Mouse (Mus musculus): Measurements from ENCODE around the gene Tmem222. TPM values are rescaled to one million over a fixed set of nuclear protein-coding genes. Genes with fewer than 3 reads are reported as not detected.

Gene Tmem222
- polyA plus RNA-seq, 1 experiment, result 70.6 TPM

- TF ChIP-seq CTCF (conservative IDR thresholded peaks at IDR 0.05; ENCODE audit: insufficient read depth, insufficient read length, low read depth, low read length), result no peak
- no peak for TF ChIP-seq POLR2A (IDR thresholded peaks at IDR 0.05; ENCODE audit: low read depth, low read length)
- H3K27me3 ChIP-seq (replicated peaks; ENCODE audit: control insufficient read depth, insufficient read depth, low read length), result no peaks in the 10 kb centered on the region
- H3K36me3 ChIP-seq (ENCODE audit: control insufficient read depth, insufficient read depth, low read length), result no peaks in the 10 kb centered on the region; the same call in 1 of the 2 replicates
- H3K27ac ChIP-seq (ENCODE audit: insufficient read depth, low read depth, low read length), result no peak overlapping the region
- no peak for DNase-seq
- H3K4me1 ChIP-seq (ENCODE audit: control insufficient read depth, insufficient read depth, low read length), result no peaks in the 10 kb centered on the region
- 83% methylated on average over 3 of the region's 3 CpGs for WGBS
- H3K4me3 ChIP-seq (ENCODE audit: insufficient read depth, low read depth, low read length), result no peak overlapping the region
These were observed 7.7 kb upstream of the Tmem222 start for GRCm38 (mm10) chr4:133285299-133285698.

GRCm38 (mm10) chr4:133282656-133283055, 5.1 kb upstream of the Tmem222 start:
- Histone ChIP-seq H3K4me3 (ENCODE audit: insufficient read depth, low read depth, low read length) (no peak overlapping the region), H3K36me3 (ENCODE audit: control insufficient read depth, insufficient read depth, low read length) (no peaks in the 10 kb centered on the region), H3K4me1 (ENCODE audit: control insufficient read depth, insufficient read depth, low read length) (peaks cover 5% of the 10 kb centered on the region), H3K27me3 (replicated peaks; ENCODE audit: control insufficient read depth, insufficient read depth, low read length) (no peaks in the 10 kb centered on the region), H3K27ac (ENCODE audit: insufficient read depth, low read depth, low read length) (peak overlapping the region; percentile 15; the same call in 1 of the 2 replicates)
- 30% methylated on average over 4 of the region's 4 CpGs for WGBS
- DNase-seq, result no peak
- TF ChIP-seq POLR2A (IDR thresholded peaks at IDR 0.05; ENCODE audit: low read depth, low read length), result no peak
- no peak for TF ChIP-seq CTCF (conservative IDR thresholded peaks at IDR 0.05; ENCODE audit: insufficient read depth, insufficient read length, low read depth, low read length)

GRCm38 (mm10) chr4:133281951-133282481, 4.4 kb upstream of the Tmem222 start:
- no peak for DNase-seq
- H3K4me3 ChIP-seq (ENCODE audit: insufficient read depth, low read depth, low read length), result no peak overlapping the region
- H3K27me3 ChIP-seq (replicated peaks; ENCODE audit: control insufficient read depth, insufficient read depth, low read length), result no peaks in the 10 kb centered on the region
- WGBS, result 34% methylated on average over 5 of the region's 5 CpGs
- H3K36me3 ChIP-seq (ENCODE audit: control insufficient read depth, insufficient read depth, low read length), result no peaks in the 10 kb centered on the region
- H3K27ac ChIP-seq (ENCODE audit: insufficient read depth, low read depth, low read length), result peak overlapping the region; percentile 15; the same call in 1 of the 2 replicates
- no peak for TF ChIP-seq CTCF (conservative IDR thresholded peaks at IDR 0.05; ENCODE audit: insufficient read depth, insufficient read length, low read depth, low read length)
- TF ChIP-seq POLR2A (IDR thresholded peaks at IDR 0.05; ENCODE audit: low read depth, low read length), result no peak
- peaks cover 5% of the 10 kb centered on the region for H3K4me1 ChIP-seq (ENCODE audit: control insufficient read depth, insufficient read depth, low read length)

- Histone ChIP-seq H3K4me1 (ENCODE audit: control insufficient read depth, insufficient read depth, low read length) (peaks cover 9% of the 10 kb centered on the region), H3K4me3 (ENCODE audit: insufficient read depth, low read depth, low read length) (no peak overlapping the region), H3K36me3 (ENCODE audit: control insufficient read depth, insufficient read depth, low read length) (no peaks in the 10 kb centered on the region), H3K27me3 (replicated peaks; ENCODE audit: control insufficient read depth, insufficient read depth, low read length) (no peaks in the 10 kb centered on the region), H3K27ac (ENCODE audit: insufficient read depth, low read depth, low read length) (no peak overlapping the region)
- WGBS, result 48% methylated on average over 7 of the region's 7 CpGs
- DNase-seq, result no peak
- TF ChIP-seq POLR2A (IDR thresholded peaks at IDR 0.05; ENCODE audit: low read depth, low read length), result no peak
These were observed 3.9 kb upstream of the Tmem222 start for GRCm38 (mm10) chr4:133281513-133281912.

GRCm38 (mm10) chr4:133278482-133278881, 890 bp upstream of the Tmem222 start:
- Histone ChIP-seq H3K27ac (ENCODE audit: insufficient read depth, low read depth, low read length) (peak overlapping the region; percentile 76), H3K4me3 (ENCODE audit: insufficient read depth, low read depth, low read length) (no peak overlapping the region), H3K4me1 (ENCODE audit: control insufficient read depth, insufficient read depth, low read length) (peaks cover 9% of the 10 kb centered on the region), H3K36me3 (ENCODE audit: control insufficient read depth, insufficient read depth, low read length) (no peaks in the 10 kb centered on the region), H3K27me3 (replicated peaks; ENCODE audit: control insufficient read depth, insufficient read depth, low read length) (no peaks in the 10 kb centered on the region)
- TF ChIP-seq POLR2A (IDR thresholded peaks at IDR 0.05; ENCODE audit: low read depth, low read length), result no peak
- no peak for TF ChIP-seq CTCF (conservative IDR thresholded peaks at IDR 0.05; ENCODE audit: insufficient read depth, insufficient read length, low read depth, low read length)
- 83% methylated on average over 3 of the region's 3 CpGs for WGBS
- no peak for DNase-seq

GRCm38 (mm10) chr4:133278067-133278466, 475 bp upstream of the Tmem222 start:
- no peak for DNase-seq
- no peaks in the 10 kb centered on the region for H3K27me3 ChIP-seq (replicated peaks; ENCODE audit: control insufficient read depth, insufficient read depth, low read length)
- no peaks in the 10 kb centered on the region for H3K36me3 ChIP-seq (ENCODE audit: control insufficient read depth, insufficient read depth, low read length)
- H3K27ac ChIP-seq (ENCODE audit: insufficient read depth, low read depth, low read length), result peak overlapping the region; percentile 76
- TF ChIP-seq POLR2A (IDR thresholded peaks at IDR 0.05; ENCODE audit: low read depth, low read length) (no peak), CTCF (conservative IDR thresholded peaks at IDR 0.05; ENCODE audit: insufficient read depth, insufficient read length, low read depth, low read length) (no peak)
- H3K4me3 ChIP-seq (ENCODE audit: insufficient read depth, low read depth, low read length), result peak overlapping the region; percentile 87
- H3K4me1 ChIP-seq (ENCODE audit: control insufficient read depth, insufficient read depth, low read length), result peaks cover 9% of the 10 kb centered on the region
- WGBS, result 15% methylated on average over 6 of the region's 6 CpGs

- H3K36me3 ChIP-seq (ENCODE audit: control insufficient read depth, insufficient read depth, low read length), result no peaks in the 10 kb centered on the region
- no peak for TF ChIP-seq CTCF (conservative IDR thresholded peaks at IDR 0.05; ENCODE audit: insufficient read depth, insufficient read length, low read depth, low read length)
- TF ChIP-seq POLR2A (IDR thresholded peaks at IDR 0.05; ENCODE audit: low read depth, low read length), result no peak
- 82% methylated on average over 9 of the region's 9 CpGs for WGBS
- DNase-seq, result no peak
- H3K27ac ChIP-seq (ENCODE audit: insufficient read depth, low read depth, low read length), result no peak overlapping the region
- H3K4me3 ChIP-seq (ENCODE audit: insufficient read depth, low read depth, low read length), result no peak overlapping the region
- no peaks in the 10 kb centered on the region for H3K4me1 ChIP-seq (ENCODE audit: control insufficient read depth, insufficient read depth, low read length)
- H3K27me3 ChIP-seq (replicated peaks; ENCODE audit: control insufficient read depth, insufficient read depth, low read length), result no peaks in the 10 kb centered on the region
These were observed 6.7 kb downstream of the Tmem222 start for GRCm38 (mm10) chr4:133270929-133271328.
